Mouse (Mus musculus): Measurements from ENCODE around the gene Syngr1. TPM values are rescaled to one million over a fixed set of nuclear protein-coding genes. Genes with fewer than 3 reads are reported as not detected.
"Not testable (repeated sequence)": the region's sequence is repeated elsewhere in the genome, so short reads cannot be mapped to it uniquely, and the experiment has no call there.

The Syngr1 gene
- polyA plus RNA-seq, 1 experiment from 2014 or later, result 21.5 TPM

- no peak for ATAC-seq
- Histone ChIP-seq H3K4me2 (no peak overlapping the region), H3K36me3 (ENCODE audit: poor library complexity, severe bottlenecking) (peaks cover 14% of the 10 kb centered on the region), H3K27me3 (no peaks in the 10 kb centered on the region), H3K9ac (no peak overlapping the region), H3K27ac (no peak overlapping the region), H3K4me3 (no peak overlapping the region), H3K9me3 (replicated peaks) (no peaks in the 10 kb centered on the region), H3K4me1 (0 out of 2 replicates have a peak, but pooled peaks cover 3% of the 10 kb centered on the region)
- WGBS, result 96% methylated on average over 8 of the region's 8 CpGs
Measured at GRCm38 (mm10) chr15:80107143-80107542, 16.0 kb downstream of the Syngr1 start.

GRCm38 (mm10) chr15:80107575-80107974 is 16.4 kb downstream of the Syngr1 start:
- peaks cover 19% of the 10 kb centered on the region for H3K36me3 ChIP-seq (ENCODE audit: poor library complexity, severe bottlenecking)
- no peak for ATAC-seq
- H3K27me3 ChIP-seq, result no peaks in the 10 kb centered on the region
- H3K4me1 ChIP-seq, result 0 out of 2 replicates have a peak, but pooled peaks cover 3% of the 10 kb centered on the region
- H3K4me3 ChIP-seq, result no peak overlapping the region
- H3K27ac ChIP-seq, result no peak overlapping the region
- H3K4me2 ChIP-seq, result no peak overlapping the region
- no peak overlapping the region for H3K9ac ChIP-seq
- H3K9me3 ChIP-seq (replicated peaks), result no peaks in the 10 kb centered on the region
- 91% methylated on average over 3 of the region's 3 CpGs for WGBS

- H3K27me3 ChIP-seq, result no peaks in the 10 kb centered on the region
- H3K9ac ChIP-seq, result no peak overlapping the region
- no peaks in the 10 kb centered on the region for H3K9me3 ChIP-seq (replicated peaks)
- H3K36me3 ChIP-seq (ENCODE audit: poor library complexity, severe bottlenecking), result peaks cover 30% of the 10 kb centered on the region
- ATAC-seq, result no peak
- WGBS, result 86% methylated on average over 12 of the region's 12 CpGs
- no peak overlapping the region for H3K4me2 ChIP-seq
- no peak overlapping the region for H3K27ac ChIP-seq
- no peaks in the 10 kb centered on the region for H3K4me1 ChIP-seq
- H3K4me3 ChIP-seq, result no peak overlapping the region
Measured at GRCm38 (mm10) chr15:80111436-80111835, 20.3 kb downstream of the Syngr1 start.

GRCm38 (mm10) chr15:80112499-80112898 is 21.4 kb downstream of the Syngr1 start:
- no peak overlapping the region for H3K27ac ChIP-seq
- no peak overlapping the region for H3K4me2 ChIP-seq
- H3K4me1 ChIP-seq, result no peaks in the 10 kb centered on the region
- peaks cover 30% of the 10 kb centered on the region for H3K36me3 ChIP-seq (ENCODE audit: poor library complexity, severe bottlenecking)
- no peak for ATAC-seq
- H3K27me3 ChIP-seq, result no peaks in the 10 kb centered on the region
- H3K9me3 ChIP-seq (replicated peaks), result no peaks in the 10 kb centered on the region
- no peak overlapping the region for H3K4me3 ChIP-seq
- 32% methylated on average over 2 of the region's 2 CpGs for WGBS
- no peak overlapping the region for H3K9ac ChIP-seq

- peaks cover 30% of the 10 kb centered on the region for H3K36me3 ChIP-seq (ENCODE audit: poor library complexity, severe bottlenecking)
- no peak overlapping the region for H3K4me3 ChIP-seq
- H3K4me2 ChIP-seq, result no peak overlapping the region
- no peak overlapping the region for H3K9ac ChIP-seq
- no peak for ATAC-seq
- no peaks in the 10 kb centered on the region for H3K4me1 ChIP-seq
- WGBS, result 93% methylated on average over 7 of the region's 7 CpGs
- H3K27me3 ChIP-seq, result no peaks in the 10 kb centered on the region
- H3K27ac ChIP-seq, result no peak overlapping the region
- H3K9me3 ChIP-seq (replicated peaks), result no peaks in the 10 kb centered on the region
Measured at GRCm38 (mm10) chr15:80114414-80114813, 23.3 kb downstream of the Syngr1 start.

GRCm38 (mm10) chr15:80115256-80115655 is 24.1 kb downstream of the Syngr1 start:
- Histone ChIP-seq H3K36me3 (ENCODE audit: poor library complexity, severe bottlenecking) (peaks cover 30% of the 10 kb centered on the region), H3K27me3 (no peaks in the 10 kb centered on the region), H3K9me3 (replicated peaks) (no peaks in the 10 kb centered on the region), H3K4me2 (no peak overlapping the region), H3K9ac (no peak overlapping the region), H3K4me3 (no peak overlapping the region), H3K4me1 (no peaks in the 10 kb centered on the region), H3K27ac (no peak overlapping the region)
- no peak for ATAC-seq
- 64% methylated on average over 5 of the region's 5 CpGs for WGBS

- Histone ChIP-seq H3K4me1 (no peaks in the 10 kb centered on the region), H3K9me3 (replicated peaks) (no peaks in the 10 kb centered on the region), H3K4me3 (no peak overlapping the region), H3K27me3 (no peaks in the 10 kb centered on the region), H3K4me2 (0 out of 2 replicates have a peak overlapping the region, but pooled peaks have one; percentile 7), H3K36me3 (ENCODE audit: poor library complexity, severe bottlenecking) (peaks cover 23% of the 10 kb centered on the region), H3K27ac (no peak overlapping the region), H3K9ac (no peak overlapping the region)
- 72% methylated on average over 13 of the region's 13 CpGs for WGBS
- ATAC-seq, result no peak
Measured at GRCm38 (mm10) chr15:80115866-80116794, 25.0 kb downstream of the Syngr1 start.

- Histone ChIP-seq H3K9me3 (replicated peaks) (no peaks in the 10 kb centered on the region), H3K9ac (no peak overlapping the region), H3K27me3 (no peaks in the 10 kb centered on the region), H3K36me3 (ENCODE audit: poor library complexity, severe bottlenecking) (peaks cover 16% of the 10 kb centered on the region; the same call in 1 of the 2 replicates), H3K4me3 (no peak overlapping the region), H3K27ac (no peak overlapping the region), H3K4me2 (no peak overlapping the region), H3K4me1 (no peaks in the 10 kb centered on the region)
- ATAC-seq, result no peak
- WGBS, result 70% methylated on average over 8 of the region's 8 CpGs
Measured at GRCm38 (mm10) chr15:80117154-80117553, 26.0 kb downstream of the Syngr1 start.

GRCm38 (mm10) chr15:80119076-80119475 is 27.9 kb downstream of the Syngr1 start:
- H3K9ac ChIP-seq, result no peak overlapping the region
- ATAC-seq, result no peak
- WGBS, result 92% methylated on average over 6 of the region's 6 CpGs
- H3K27me3 ChIP-seq, result no peaks in the 10 kb centered on the region
- H3K4me1 ChIP-seq, result no peaks in the 10 kb centered on the region
- no peak overlapping the region for H3K27ac ChIP-seq
- 0 out of 2 replicates have a peak, but pooled peaks cover 5% of the 10 kb centered on the region for H3K36me3 ChIP-seq (ENCODE audit: poor library complexity, severe bottlenecking)
- no peak overlapping the region for H3K4me3 ChIP-seq
- H3K4me2 ChIP-seq, result no peak overlapping the region
- no peaks in the 10 kb centered on the region for H3K9me3 ChIP-seq (replicated peaks)

- ATAC-seq, result no peak
- no peak overlapping the region for H3K4me2 ChIP-seq
- 94% methylated on average over 9 of the region's 9 CpGs for whole genome bisulfite sequencing
Measured at GRCm38 (mm10) chr15:80121721-80122325, 30.7 kb downstream of the Syngr1 start.

GRCm38 (mm10) chr15:80122431-80122830 is 31.3 kb downstream of the Syngr1 start:
- WGBS, result 95% methylated on average over 6 of the region's 6 CpGs

More at GRCm38 (mm10) chr15:80121721-80122325, 30.7 kb downstream of the Syngr1 start:
- Histone ChIP-seq H3K27me3 (no peaks in the 10 kb centered on the region), H3K4me1 (no peaks in the 10 kb centered on the region), H3K4me3 (no peak overlapping the region), H3K9ac (no peak overlapping the region), H3K27ac (no peak overlapping the region), H3K9me3 (replicated peaks) (no peaks in the 10 kb centered on the region), H3K36me3 (ENCODE audit: poor library complexity, severe bottlenecking) (no peaks in the 10 kb centered on the region)

GRCm38 (mm10) chr15:80124651-80125050 is 33.5 kb downstream of the Syngr1 start:
- H3K9ac ChIP-seq, result no peak overlapping the region
- no peaks in the 10 kb centered on the region for H3K27me3 ChIP-seq
- no peak overlapping the region for H3K4me3 ChIP-seq
- no peak overlapping the region for H3K27ac ChIP-seq
- H3K4me2 ChIP-seq, result no peak overlapping the region
- WGBS, result 78% methylated on average over 4 of the region's 4 CpGs
- H3K9me3 ChIP-seq (replicated peaks), result no peaks in the 10 kb centered on the region
- no peaks in the 10 kb centered on the region for H3K36me3 ChIP-seq (ENCODE audit: poor library complexity, severe bottlenecking)
- ATAC-seq, result no peak
- no peaks in the 10 kb centered on the region for H3K4me1 ChIP-seq

More at GRCm38 (mm10) chr15:80122431-80122830, 31.3 kb downstream of the Syngr1 start:
- not testable (repeated sequence) for ATAC-seq; H3K9me3 ChIP-seq (replicated peaks); H3K4me3 ChIP-seq; H3K27me3 ChIP-seq; H3K4me1 ChIP-seq; H3K36me3 ChIP-seq (ENCODE audit: poor library complexity, severe bottlenecking); H3K27ac ChIP-seq; H3K9ac ChIP-seq; H3K4me2 ChIP-seq
